Mouse (Mus musculus) small intestine, adult 2 months (tissue): ENCODE data around the gene Zfr2. TPM values are rescaled to one million over a fixed set of nuclear protein-coding genes. Genes with fewer than 3 reads are reported as not detected.

ENCODE experiments used
- H3K27ac ChIP-seq: fragments of 200-500 bp; 2 replicates; pipeline ENCODE4 v1.5.1; 2012; ENCODE audit warnings: low read depth, low read length, control low read depth, inconsistent platforms; ENCODE audit not compliant: insufficient read depth
- H3K27me3 ChIP-seq: fragments of 200-500 bp; 2 replicates; pipeline ENCODE4 v1.6.1; 2012; ENCODE audit warnings: mild to moderate bottlenecking, moderate library complexity, low read length, inconsistent platforms; ENCODE audit not compliant: control insufficient read depth, insufficient read depth
- H3K36me3 ChIP-seq: fragments of 200-500 bp; 2 replicates; pipeline ENCODE4 v1.6.1; 2012; ENCODE audit warnings: mild to moderate bottlenecking, low read length, control low read depth, inconsistent platforms; ENCODE audit not compliant: control insufficient read depth, insufficient read depth
- H3K4me1 ChIP-seq: fragments of 200-500 bp; 2 replicates; pipeline ENCODE4 v1.6.1; 2012; ENCODE audit warnings: low read length, inconsistent platforms, mixed read lengths; ENCODE audit not compliant: control insufficient read depth, insufficient read depth, insufficient read length
- H3K4me3 ChIP-seq: fragments of 200-500 bp; 2 replicates; pipeline ENCODE4 v1.5.1; 2012; ENCODE audit warnings: low read depth, mild to moderate bottlenecking, control low read depth, inconsistent platforms, low read length, moderate library complexity
- CTCF ChIP-seq: fragments of 200-500 bp; IDR thresholded peaks from 2 replicates; pipeline ENCODE4 v1.5.1; 2012; ENCODE audit warnings: low read depth, mild to moderate bottlenecking, control low read depth, inconsistent platforms, low read length, moderate library complexity, mixed read lengths; ENCODE audit not compliant: insufficient replicate concordance, insufficient read length; ENCODE audit errors: extremely low read depth
- POLR2A ChIP-seq: fragments of 200-500 bp; IDR thresholded peaks from 2 replicates; pipeline ENCODE4 v1.6.1; 2012; ENCODE audit warnings: low read depth, mild to moderate bottlenecking, control low read depth, inconsistent platforms, low read length, moderate library complexity
- WGBS: fragments of 180-500 bp; shearing (Covaris S2); methylation state at CpG from one replicate; pipeline ENCODE4 v1.1.7; 2018; 5-methylcytosine and 5-hydroxymethylcytosine counted together
- polyA plus RNA-seq: library from polyadenylated mRNA; depleted of rRNA; stranded (reverse); fragments of >200 nt; gene quantifications from 2 replicates; pipeline ENCODE4 v1.2.3, GENCODE M21; 2012

The Zfr2 gene
- polyA plus RNA-seq, 1 experiment: 14.2 TPM

DNA sequence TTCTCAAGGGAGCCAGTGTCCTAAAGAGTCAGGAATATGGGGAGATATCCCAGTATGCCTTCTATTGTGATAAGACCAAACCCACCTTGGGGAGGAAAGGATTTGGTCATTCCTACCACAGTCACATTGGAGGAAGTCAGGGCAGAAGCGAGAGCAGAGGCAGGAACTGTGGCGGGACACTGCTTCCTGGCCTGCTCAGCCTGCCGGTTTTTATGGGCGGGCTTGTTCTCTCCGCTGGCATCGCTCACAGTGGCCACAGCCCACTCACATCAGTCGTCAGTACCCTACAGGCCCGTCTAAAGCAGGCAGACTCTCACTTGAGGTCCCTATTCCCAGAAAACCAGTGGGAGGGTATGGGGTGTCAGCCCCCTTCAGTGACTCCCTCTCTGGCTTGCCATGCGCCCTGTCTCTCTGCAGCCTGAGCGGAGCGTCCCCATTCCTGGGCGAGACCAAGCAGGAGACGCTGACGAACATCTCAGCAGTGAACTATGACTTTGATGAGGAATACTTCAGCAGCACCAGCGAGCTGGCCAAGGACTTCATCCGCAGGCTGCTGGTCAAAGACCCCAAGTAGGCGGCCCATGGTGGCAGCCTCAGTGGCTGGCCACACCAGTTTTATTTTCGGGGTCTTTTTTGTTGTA lies 41.5 kb upstream of the Zfr2 start:
- TF ChIP-seq CTCF: no peak
- no peak for TF ChIP-seq POLR2A
- WGBS: 80% methylated on average over 18 of the region's 18 CpGs
- Histone ChIP-seq H3K4me3 (no peak overlapping the region), H3K36me3 (peaks cover 15% of the 10 kb centered on the region; the same call in 1 of the 2 replicates), H3K27me3 (0 out of 2 replicates have a peak, but pooled peaks cover 4% of the 10 kb centered on the region), H3K4me1 (peaks cover 23% of the 10 kb centered on the region), H3K27ac (no peak overlapping the region)

- Histone ChIP-seq H3K27me3 (0 out of 2 replicates have a peak, but pooled peaks cover 4% of the 10 kb centered on the region), H3K4me1 (peaks cover 23% of the 10 kb centered on the region), H3K27ac (peak overlapping the region; percentile 79), H3K36me3 (peaks cover 11% of the 10 kb centered on the region; the same call in 1 of the 2 replicates), H3K4me3 (peak overlapping the region; percentile 71)
- WGBS: 1% methylated on average over 92 of the region's 93 CpGs
- TF ChIP-seq CTCF (no peak), POLR2A (no peak)
These were observed 40.5 kb upstream of the Zfr2 start for GRCm38 (mm10) chr10:81192270-81192967.

DNA sequence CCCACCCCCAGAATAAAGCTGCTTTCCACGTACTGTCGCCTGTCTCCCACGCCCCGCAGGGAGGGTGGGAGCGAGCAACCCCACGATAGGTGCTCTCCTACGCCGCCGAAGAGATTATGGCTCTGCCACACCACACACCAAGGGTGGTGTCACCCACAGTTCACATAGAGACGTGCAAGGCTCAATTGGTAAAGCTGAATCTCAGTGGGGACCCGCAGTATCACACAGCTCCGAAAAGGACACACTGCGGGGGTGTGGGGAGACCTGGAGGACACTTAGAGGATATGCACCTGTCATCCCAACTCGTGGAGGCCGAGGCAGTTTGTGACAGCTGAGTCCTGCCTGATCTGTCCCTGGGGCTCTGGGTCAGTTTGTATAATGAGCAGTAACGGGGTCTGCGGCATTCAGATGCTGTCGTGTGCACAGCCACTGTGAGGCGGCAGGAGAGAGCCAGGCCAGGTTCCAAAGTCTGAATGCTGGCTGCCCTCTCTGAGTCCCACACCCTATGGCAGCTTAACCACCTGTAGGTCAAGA lies 39.9 kb upstream of the Zfr2 start:
- Histone ChIP-seq H3K27me3 (0 out of 2 replicates have a peak, but pooled peaks cover 4% of the 10 kb centered on the region), H3K27ac (peak overlapping the region; percentile 61), H3K36me3 (peaks cover 9% of the 10 kb centered on the region; the same call in 1 of the 2 replicates), H3K4me3 (peak overlapping the region; percentile 71), H3K4me1 (peaks cover 23% of the 10 kb centered on the region)
- whole genome bisulfite sequencing: 2% methylated on average over 19 of the region's 19 CpGs
- TF ChIP-seq CTCF (no peak), POLR2A (no peak)

GRCm38 (mm10) chr10:81193991-81194774 lies 38.8 kb upstream of the Zfr2 start:
- TF ChIP-seq CTCF (no peak), POLR2A (peak; percentile 46; the same call in 1 of the 2 replicates)
- Histone ChIP-seq H3K27ac (peak overlapping the region; percentile 83), H3K4me3 (peak overlapping the region; percentile 36), H3K27me3 (0 out of 2 replicates have a peak, but pooled peaks cover 4% of the 10 kb centered on the region), H3K36me3 (peaks cover 9% of the 10 kb centered on the region; the same call in 1 of the 2 replicates), H3K4me1 (peaks cover 23% of the 10 kb centered on the region)
- WGBS: 6% methylated on average over 37 of the region's 37 CpGs

DNA sequence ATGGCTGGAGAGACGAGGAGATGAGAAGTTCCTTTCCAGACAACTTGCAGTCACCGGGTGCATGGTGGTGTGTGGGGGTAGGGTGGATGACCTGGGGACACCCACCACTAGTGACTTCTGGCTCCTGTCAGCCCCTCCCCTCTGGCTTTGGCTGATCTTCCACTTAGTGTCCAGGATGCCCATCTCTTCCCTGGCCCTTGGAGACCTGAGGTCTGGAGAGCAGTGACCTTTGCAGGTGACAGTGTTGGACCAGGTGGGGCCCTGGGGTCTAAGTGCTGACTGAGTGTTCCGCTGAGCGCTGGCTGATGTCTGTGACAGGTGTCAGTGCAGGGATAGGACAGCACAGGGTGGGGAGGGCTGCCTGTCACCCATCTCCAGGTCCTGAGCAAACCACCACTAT lies 37.7 kb upstream of the Zfr2 start:
- peaks cover 6% of the 10 kb centered on the region; the same call in 1 of the 2 replicates for H3K36me3 ChIP-seq
- 69% methylated on average over 4 of the region's 4 CpGs for WGBS
- 0 out of 2 replicates have a peak, but pooled peaks cover 4% of the 10 kb centered on the region for H3K27me3 ChIP-seq
- H3K4me1 ChIP-seq: peaks cover 23% of the 10 kb centered on the region
- peak overlapping the region; percentile 36 for H3K4me3 ChIP-seq
- TF ChIP-seq POLR2A (no peak), CTCF (no peak)
- peak overlapping the region; percentile 83 for H3K27ac ChIP-seq

- 65% methylated on average over 11 of the region's 11 CpGs for WGBS
- TF ChIP-seq POLR2A: no peak
- no peak for TF ChIP-seq CTCF
- Histone ChIP-seq H3K4me1 (peaks cover 23% of the 10 kb centered on the region), H3K4me3 (no peak overlapping the region), H3K36me3 (no peaks in the 10 kb centered on the region), H3K27me3 (0 out of 2 replicates have a peak, but pooled peaks cover 4% of the 10 kb centered on the region), H3K27ac (0 out of 2 replicates have a peak overlapping the region, but pooled peaks have one; percentile 22)
These were observed 36.4 kb upstream of the Zfr2 start for GRCm38 (mm10) chr10:81196470-81197065.
